Mouse (Mus musculus): Measurements from ENCODE around the gene Clic6.

DNA sequence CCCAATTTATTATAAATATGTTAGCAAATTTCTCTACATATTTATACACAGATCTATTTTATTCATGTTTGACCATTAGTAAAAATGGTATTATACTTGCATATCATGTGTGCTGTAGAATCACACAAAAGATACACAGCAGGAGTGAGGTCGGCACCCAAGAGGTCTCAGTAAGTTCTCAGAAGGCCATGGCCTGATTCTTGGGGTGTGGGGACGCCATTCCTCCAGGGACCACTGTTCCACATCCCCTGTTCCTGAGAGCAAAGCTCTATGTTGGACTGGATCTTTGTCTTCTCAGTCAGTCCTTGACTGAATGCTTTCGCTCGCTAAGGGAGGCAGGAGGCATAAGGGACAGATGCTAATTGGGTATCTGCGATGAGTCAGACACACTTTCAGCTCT lies at the start of gene Clic6:
- TF ChIP-seq TAL1 (IDR thresholded peaks at IDR 0.05; ENCODE audit: low read length) (no peak), GATA1 (IDR thresholded peaks at IDR 0.05; ENCODE audit: low read length) (no peak)
